Mouse (Mus musculus): ENCODE measurements around the gene Ripply2. TPM values are rescaled to one million over a fixed set of nuclear protein-coding genes. Genes with fewer than 3 reads are reported as not detected.
A peak's percentile ranks its signal among the peaks of the same experiment; 100 is the strongest.
"Not testable (repeated sequence)": the region's sequence is repeated elsewhere in the genome, so short reads cannot be mapped to it uniquely, and the experiment has no call there.

Gene Ripply2
- polyA plus RNA-seq (2014; fragmentation: Nextera tagmentation; extraction: Ambion mirVana) = 0.63 and 0.67 TPM in 2 replicates

GRCm38 (mm10) chr9:87015288-87015937, at the start of gene Ripply2:
Gene Ripply2, plus strand, starts transcription at chr9:87015537.
- under 1% methylated on average over 71 of the region's 71 CpGs for WGBS
- Histone ChIP-seq H3K27me3 (ENCODE audit: control insufficient read depth, insufficient read depth, low read length) (peaks cover 16% of the 10 kb centered on the region), H3K4me3 (ENCODE audit: low read depth, low read length) (peak within 1 kb of the TSS; percentile 52), H3K9me3 (ENCODE audit: control insufficient read depth, low read length) (no peaks in the 10 kb centered on the region), H3K4me1 (ENCODE audit: control insufficient read depth, insufficient read depth, low read length) (no peaks in the 10 kb centered on the region; the same call in 1 of the 2 replicates), H3K9ac (ENCODE audit: low read length) (peak within 1 kb of the TSS; percentile 67), H3K27ac (ENCODE audit: low read depth, low read length) (no peak within 1 kb of the TSS), H3K36me3 (ENCODE audit: control insufficient read depth, insufficient read depth, low read length) (no peaks in the 10 kb centered on the region), H3K4me2 (peak within 1 kb of the TSS; percentile 89)
- ATAC-seq (ENCODE audit: low FRiP score) = peak; percentile 87
- DNase-seq (ENCODE audit: low spot score, missing footprints) = peak; percentile 95

- H3K4me1 ChIP-seq (ENCODE audit: control insufficient read depth, insufficient read depth, low read length); DNase-seq (ENCODE audit: low spot score, missing footprints); ATAC-seq (ENCODE audit: low FRiP score): not testable (repeated sequence)
Observed at GRCm38 (mm10) chr9:86972471-86972870, 42.9 kb upstream of the Ripply2 start.

GRCm38 (mm10) chr9:86973562-86973961, 41.8 kb upstream of the Ripply2 start:
- ATAC-seq (ENCODE audit: low FRiP score) = no peak
- Histone ChIP-seq H3K4me3 (ENCODE audit: low read depth, low read length) (no peak overlapping the region), H3K4me2 (no peak overlapping the region), H3K4me1 (ENCODE audit: control insufficient read depth, insufficient read depth, low read length) (no peaks in the 10 kb centered on the region), H3K9ac (ENCODE audit: low read length) (no peak overlapping the region), H3K27ac (ENCODE audit: low read depth, low read length) (no peak overlapping the region), H3K27me3 (ENCODE audit: control insufficient read depth, insufficient read depth, low read length) (no peaks in the 10 kb centered on the region), H3K9me3 (ENCODE audit: control insufficient read depth, low read length) (no peaks in the 10 kb centered on the region), H3K36me3 (ENCODE audit: control insufficient read depth, insufficient read depth, low read length) (no peaks in the 10 kb centered on the region)
- DNase-seq (ENCODE audit: low spot score, missing footprints) = no peak
- WGBS = 68% methylated on average over 4 of the region's 4 CpGs

More at GRCm38 (mm10) chr9:86972471-86972870, 42.9 kb upstream of the Ripply2 start:
- H3K9ac ChIP-seq (ENCODE audit: low read length); H3K4me2 ChIP-seq; H3K27ac ChIP-seq (ENCODE audit: low read depth, low read length); H3K36me3 ChIP-seq (ENCODE audit: control insufficient read depth, insufficient read depth, low read length); H3K9me3 ChIP-seq (ENCODE audit: control insufficient read depth, low read length); H3K4me3 ChIP-seq (ENCODE audit: low read depth, low read length); H3K27me3 ChIP-seq (ENCODE audit: control insufficient read depth, insufficient read depth, low read length): not testable (repeated sequence)

- Histone ChIP-seq H3K4me1 (ENCODE audit: control insufficient read depth, insufficient read depth, low read length) (no peaks in the 10 kb centered on the region), H3K9ac (ENCODE audit: low read length) (no peak overlapping the region), H3K4me2 (no peak overlapping the region), H3K36me3 (ENCODE audit: control insufficient read depth, insufficient read depth, low read length) (no peaks in the 10 kb centered on the region), H3K27me3 (ENCODE audit: control insufficient read depth, insufficient read depth, low read length) (no peaks in the 10 kb centered on the region), H3K4me3 (ENCODE audit: low read depth, low read length) (no peak overlapping the region), H3K9me3 (ENCODE audit: control insufficient read depth, low read length) (no peaks in the 10 kb centered on the region), H3K27ac (ENCODE audit: low read depth, low read length) (no peak overlapping the region)
- ATAC-seq (ENCODE audit: low FRiP score) (no peak), DNase-seq (ENCODE audit: low spot score, missing footprints) (no peak)
- WGBS = 91% methylated on average over 4 of the region's 4 CpGs
Observed at GRCm38 (mm10) chr9:86976896-86977295, 38.4 kb upstream of the Ripply2 start.

GRCm38 (mm10) chr9:86978257-86978907, 37.0 kb upstream of the Ripply2 start:
- Histone ChIP-seq H3K4me3 (ENCODE audit: low read depth, low read length) (no peak overlapping the region), H3K36me3 (ENCODE audit: control insufficient read depth, insufficient read depth, low read length) (no peaks in the 10 kb centered on the region), H3K9ac (ENCODE audit: low read length) (no peak overlapping the region), H3K4me2 (no peak overlapping the region), H3K9me3 (ENCODE audit: control insufficient read depth, low read length) (no peaks in the 10 kb centered on the region), H3K4me1 (ENCODE audit: control insufficient read depth, insufficient read depth, low read length) (no peaks in the 10 kb centered on the region), H3K27ac (ENCODE audit: low read depth, low read length) (no peak overlapping the region), H3K27me3 (ENCODE audit: control insufficient read depth, insufficient read depth, low read length) (no peaks in the 10 kb centered on the region)
- 73% methylated on average over 7 of the region's 7 CpGs for WGBS
- DNase-seq (ENCODE audit: low spot score, missing footprints) = no peak
- no peak for ATAC-seq (ENCODE audit: low FRiP score)

GRCm38 (mm10) chr9:86980048-86980447, 35.3 kb upstream of the Ripply2 start:
- no peak overlapping the region for H3K4me2 ChIP-seq
- DNase-seq (ENCODE audit: low spot score, missing footprints) (no peak), ATAC-seq (ENCODE audit: low FRiP score) (no peak)
- no peaks in the 10 kb centered on the region for H3K27me3 ChIP-seq (ENCODE audit: control insufficient read depth, insufficient read depth, low read length)
- H3K4me3 ChIP-seq (ENCODE audit: low read depth, low read length) = no peak overlapping the region
- no peaks in the 10 kb centered on the region for H3K4me1 ChIP-seq (ENCODE audit: control insufficient read depth, insufficient read depth, low read length)
- H3K36me3 ChIP-seq (ENCODE audit: control insufficient read depth, insufficient read depth, low read length) = no peaks in the 10 kb centered on the region
- no peak overlapping the region for H3K9ac ChIP-seq (ENCODE audit: low read length)
- H3K9me3 ChIP-seq (ENCODE audit: control insufficient read depth, low read length) = no peaks in the 10 kb centered on the region
- H3K27ac ChIP-seq (ENCODE audit: low read depth, low read length) = no peak overlapping the region

GRCm38 (mm10) chr9:86980942-86981341, 34.4 kb upstream of the Ripply2 start:
- DNase-seq (ENCODE audit: low spot score, missing footprints) = no peak
- no peak for ATAC-seq (ENCODE audit: low FRiP score)
- no peaks in the 10 kb centered on the region for H3K36me3 ChIP-seq (ENCODE audit: control insufficient read depth, insufficient read depth, low read length)
- WGBS = 64% methylated on average over 2 of the region's 2 CpGs
- H3K9ac ChIP-seq (ENCODE audit: low read length) = no peak overlapping the region
- no peak overlapping the region for H3K27ac ChIP-seq (ENCODE audit: low read depth, low read length)
- H3K4me3 ChIP-seq (ENCODE audit: low read depth, low read length) = no peak overlapping the region
- H3K27me3 ChIP-seq (ENCODE audit: control insufficient read depth, insufficient read depth, low read length) = no peaks in the 10 kb centered on the region
- no peak overlapping the region for H3K4me2 ChIP-seq
- H3K9me3 ChIP-seq (ENCODE audit: control insufficient read depth, low read length) = no peaks in the 10 kb centered on the region
- no peaks in the 10 kb centered on the region for H3K4me1 ChIP-seq (ENCODE audit: control insufficient read depth, insufficient read depth, low read length)

- no peaks in the 10 kb centered on the region for H3K4me1 ChIP-seq (ENCODE audit: control insufficient read depth, insufficient read depth, low read length)
- H3K27ac ChIP-seq (ENCODE audit: low read depth, low read length) = no peak overlapping the region
- H3K4me3 ChIP-seq (ENCODE audit: low read depth, low read length) = no peak overlapping the region
- DNase-seq (ENCODE audit: low spot score, missing footprints) = no peak
- H3K27me3 ChIP-seq (ENCODE audit: control insufficient read depth, insufficient read depth, low read length) = no peaks in the 10 kb centered on the region
- H3K9me3 ChIP-seq (ENCODE audit: control insufficient read depth, low read length) = no peaks in the 10 kb centered on the region
- 20% methylated on average over 9 of the region's 10 CpGs for WGBS
- no peak for ATAC-seq (ENCODE audit: low FRiP score)
- no peaks in the 10 kb centered on the region for H3K36me3 ChIP-seq (ENCODE audit: control insufficient read depth, insufficient read depth, low read length)
- no peak overlapping the region for H3K4me2 ChIP-seq
- no peak overlapping the region for H3K9ac ChIP-seq (ENCODE audit: low read length)
Observed at GRCm38 (mm10) chr9:86981551-86981950, 33.8 kb upstream of the Ripply2 start.

GRCm38 (mm10) chr9:86984583-86984982, 30.8 kb upstream of the Ripply2 start:
- 80% methylated on average over 3 of the region's 3 CpGs for WGBS
- Histone ChIP-seq H3K9me3 (ENCODE audit: control insufficient read depth, low read length) (no peaks in the 10 kb centered on the region), H3K27me3 (ENCODE audit: control insufficient read depth, insufficient read depth, low read length) (no peaks in the 10 kb centered on the region), H3K36me3 (ENCODE audit: control insufficient read depth, insufficient read depth, low read length) (no peaks in the 10 kb centered on the region), H3K4me1 (ENCODE audit: control insufficient read depth, insufficient read depth, low read length) (no peaks in the 10 kb centered on the region), H3K4me3 (ENCODE audit: low read depth, low read length) (no peak overlapping the region), H3K27ac (ENCODE audit: low read depth, low read length) (no peak overlapping the region), H3K4me2 (no peak overlapping the region), H3K9ac (ENCODE audit: low read length) (no peak overlapping the region)
- no peak for ATAC-seq (ENCODE audit: low FRiP score)
- DNase-seq (ENCODE audit: low spot score, missing footprints) = no peak
